Mouse (Mus musculus): ENCODE results near the gene Hoxb5.
A peak's percentile ranks its signal among the peaks of the same experiment; 100 is the strongest.

The Hoxb5 gene

DNA sequence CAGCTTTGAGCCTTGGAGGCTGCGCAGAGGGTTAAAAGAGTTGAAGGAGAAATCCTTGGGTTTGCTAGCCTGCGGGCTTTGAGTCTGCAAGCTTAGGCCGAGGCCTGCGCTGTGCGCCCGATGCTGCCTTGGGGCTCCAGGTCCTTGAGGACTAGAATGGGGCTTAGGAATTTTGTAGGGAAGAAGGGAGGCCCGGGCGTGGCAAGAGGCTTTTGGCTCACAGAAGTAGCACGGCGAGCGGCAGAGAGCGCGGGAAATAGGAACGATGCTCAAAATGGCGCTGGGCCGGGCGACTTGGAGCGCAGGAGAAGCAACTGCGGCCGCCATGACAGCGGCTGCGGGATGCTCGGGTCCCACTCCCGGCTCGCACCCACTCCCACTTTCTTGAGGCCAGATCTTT is 51.2 kb downstream of the Hoxb5 start:
- DNase-seq: peak in 1 of 2 experiments; percentile 79

GRCm38 (mm10) chr11:96354801-96355311 is 51.7 kb downstream of the Hoxb5 start:
- DNase-seq: no peak
